Mouse (Mus musculus) liver, embryonic 15.5 days (tissue): ENCODE data around the gene Ngef. TPM values are rescaled to one million over a fixed set of nuclear protein-coding genes. Genes with fewer than 3 reads are reported as not detected.

Source experiments
- ATAC-seq: fragments of 200-750 bp; cut with Nextera tagmentation; 2 replicates; pipeline ENCODE4 v1.8.0; 2017; ENCODE audit warnings: moderate number of reproducible peaks, mild to moderate bottlenecking, moderate library complexity; ENCODE audit not compliant: insufficient read depth
- H3K27ac ChIP-seq: fragments of 300-500 bp; sonication (generic); replicated peaks from 2 replicates; pipeline ENCODE4 v1.5.1; 2015; ENCODE audit warnings: mild to moderate bottlenecking, inconsistent platforms
- H3K27me3 ChIP-seq: fragments of 300-500 bp; sonication (generic); 2 replicates; pipeline ENCODE4 v1.6.1; 2015; ENCODE audit warnings: mild to moderate bottlenecking, inconsistent platforms
- H3K36me3 ChIP-seq: fragments of 300-500 bp; sonication (generic); replicated peaks from 2 replicates; pipeline ENCODE4 v1.6.1; 2015; ENCODE audit warnings: moderate library complexity, mild to moderate bottlenecking, inconsistent platforms
- H3K4me1 ChIP-seq: fragments of 300-500 bp; sonication (generic); replicated peaks from 2 replicates; pipeline ENCODE4 v1.6.1; 2015; ENCODE audit warnings: inconsistent platforms
- H3K4me2 ChIP-seq: fragments of 300-500 bp; sonication (generic); 2 replicates; pipeline ENCODE4 v1.6.1; 2015; ENCODE audit warnings: moderate library complexity, mild to moderate bottlenecking, inconsistent platforms
- H3K4me3 ChIP-seq: fragments of 300-500 bp; sonication (generic); replicated peaks from 2 replicates; pipeline ENCODE4 v1.5.1; 2015; ENCODE audit warnings: mild to moderate bottlenecking, inconsistent platforms
- H3K9ac ChIP-seq: fragments of 300-500 bp; sonication (generic); 2 replicates; pipeline ENCODE4 v1.6.1; 2015; ENCODE audit warnings: moderate library complexity, mild to moderate bottlenecking, inconsistent platforms
- H3K9me3 ChIP-seq: fragments of 300-500 bp; sonication (generic); replicated peaks from 2 replicates; pipeline ENCODE4 v1.6.1; 2016; ENCODE audit warnings: inconsistent platforms
- WGBS: fragments of 180-500 bp; shearing (Covaris S2); methylation state at CpG from one replicate; pipeline ENCODE4 v1.1.7; 2015; ENCODE audit warnings: mixed read lengths; ENCODE audit not compliant: insufficient replicate concordance; 5-methylcytosine and 5-hydroxymethylcytosine counted together
- polyA plus RNA-seq: library from polyadenylated mRNA; unstranded; fragments of >200 nt; fragmentation: Nextera tagmentation; extraction: Ambion mirVana; gene quantifications from 2 replicates; pipeline ENCODE4 v1.2.1, GENCODE M21; 2015

The Ngef gene
- polyA plus RNA-seq, 1 experiment from 2014 or later = 6.6 TPM

- H3K4me2 ChIP-seq = no peak overlapping the region
- no peak for ATAC-seq
- H3K36me3 ChIP-seq = peaks cover 77% of the 10 kb centered on the region
- no peak overlapping the region for H3K27ac ChIP-seq
- 75% methylated on average over 6 of the region's 6 CpGs for WGBS
- no peaks in the 10 kb centered on the region for H3K9me3 ChIP-seq
- no peaks in the 10 kb centered on the region for H3K27me3 ChIP-seq
- no peak overlapping the region for H3K4me3 ChIP-seq
- H3K4me1 ChIP-seq = no peaks in the 10 kb centered on the region
- H3K9ac ChIP-seq = no peak overlapping the region
Measured at GRCm38 (mm10) chr1:87436583-87436982, 137.1 kb downstream of the Ngef start.

DNA sequence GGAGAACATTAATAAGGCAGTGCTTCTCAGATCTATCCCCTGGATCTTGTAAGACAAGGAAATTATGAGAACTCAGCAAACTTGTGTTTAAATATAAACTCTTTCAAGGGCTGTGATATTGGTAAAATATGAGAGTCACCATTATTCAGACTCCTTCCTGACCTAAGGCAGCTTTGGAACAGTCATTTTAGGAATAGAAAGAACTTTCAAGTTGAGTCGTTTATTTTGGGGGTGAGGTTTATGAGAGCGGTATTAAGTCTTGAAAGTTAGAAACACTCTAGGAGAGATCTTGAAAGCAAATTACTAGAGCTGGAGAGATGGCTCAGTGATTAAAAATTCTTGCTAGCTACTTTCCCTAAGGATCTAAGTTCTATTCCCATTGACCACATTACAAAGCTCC lies 138.5 kb downstream of the Ngef start:
- ATAC-seq = no peak
- WGBS = 80% methylated on average over 2 of the region's 2 CpGs
- no peak overlapping the region for H3K4me2 ChIP-seq
- H3K9me3 ChIP-seq = no peaks in the 10 kb centered on the region
- H3K36me3 ChIP-seq = peaks cover 77% of the 10 kb centered on the region
- no peaks in the 10 kb centered on the region for H3K4me1 ChIP-seq
- no peak overlapping the region for H3K27ac ChIP-seq
- H3K27me3 ChIP-seq = no peaks in the 10 kb centered on the region
- no peak overlapping the region for H3K4me3 ChIP-seq
- H3K9ac ChIP-seq = no peak overlapping the region

Other genes with a start within 250 kb of the Ngef start
- gene Gigyf2, start 246.9 kb downstream of the Ngef start, polyA plus RNA-seq = 17.9 and 18.0 TPM in 2 replicates
- 0.10 and 0.13 TPM in 2 replicates for gene Kcnj13, start 179.1 kb downstream of the Ngef start, polyA plus RNA-seq
- 0.33 TPM in 1 of 2 replicates, not detected in the other for gene Snorc, start 103.6 kb downstream of the Ngef start, polyA plus RNA-seq
- gene Neu2, start 64.0 kb downstream of the Ngef start, polyA plus RNA-seq = 0.59 and 1.2 TPM in 2 replicates
- 10.9 and 13.4 TPM in 2 replicates for gene Inpp5d, start 46.4 kb upstream of the Ngef start, polyA plus RNA-seq
- gene Atg16l1, start 182.0 kb upstream of the Ngef start, polyA plus RNA-seq = 15.0 and 16.4 TPM in 2 replicates
- gene Sag, start 229.8 kb upstream of the Ngef start, polyA plus RNA-seq = 0.44 and 0.66 TPM in 2 replicates